Mouse (Mus musculus) inflammation-experienced regulatory T-cells, adult 16 weeks (primary cell): ENCODE results near the gene Ppm1h. TPM values are rescaled to one million over a fixed set of nuclear protein-coding genes. Genes with fewer than 3 reads are reported as not detected.

Experiments
- polyA plus RNA-seq: library from polyadenylated mRNA; unstranded; fragments of 100-300 nt; shearing (Covaris generic); gene quantifications from one replicate; pipeline ENCODE4 v1.2.1, GENCODE M21; 2017

Ppm1h gene
- polyA plus RNA-seq, result 7.5 TPM

DNA sequence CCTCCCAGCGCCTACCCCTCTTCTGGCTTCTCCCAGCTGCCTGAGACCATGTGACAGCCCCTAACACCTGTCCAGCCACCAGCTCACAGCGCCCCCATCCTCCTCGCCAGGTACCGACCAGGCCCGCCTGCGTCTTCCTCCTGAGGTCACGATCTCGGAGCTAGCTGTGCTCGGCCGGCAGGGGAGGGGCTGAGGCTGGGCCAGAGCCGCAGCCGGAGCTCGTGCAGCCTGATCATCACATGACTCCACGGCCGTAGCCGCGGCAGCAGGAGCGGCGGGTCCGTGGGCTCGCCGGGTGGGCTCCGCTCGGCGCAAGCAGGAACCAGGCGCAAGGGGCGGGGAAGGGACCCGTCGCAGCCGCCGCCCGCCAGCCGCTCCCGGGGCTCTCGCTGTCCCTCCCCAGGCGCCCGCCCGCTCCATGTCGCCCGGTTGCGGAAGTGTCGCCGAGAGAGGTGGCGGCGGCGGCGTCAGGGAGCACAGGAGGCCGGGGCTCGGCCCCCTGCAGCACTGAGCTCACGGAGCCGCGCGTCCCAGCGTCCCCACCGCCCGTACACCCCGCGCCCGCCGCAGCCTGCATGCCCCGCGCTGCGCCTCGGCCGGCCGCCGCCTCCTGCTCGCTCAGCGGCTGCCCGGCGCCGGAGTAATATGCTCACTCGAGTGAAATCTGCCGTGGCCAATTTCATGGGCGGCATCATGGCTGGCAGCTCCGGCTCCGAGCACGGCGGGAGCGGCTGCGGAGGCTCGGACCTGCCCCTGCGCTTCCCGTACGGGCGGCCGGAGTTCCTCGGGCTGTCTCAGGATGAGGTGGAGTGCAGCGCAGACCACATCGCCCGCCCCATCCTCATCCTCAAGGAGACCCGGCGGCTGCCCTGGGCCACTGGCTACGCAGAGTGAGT lies at the start of gene Ppm1h:
Ppm1h (plus strand) TSS at position 222 of the 896 bp plus-strand sequence.

Other genes starting within 250 kb of the Ppm1h start
- not detected for gene Avpr1a, start 230.3 kb upstream of the Ppm1h start, polyA plus RNA-seq